Mouse (Mus musculus): ENCODE measurements at regions not wholly inside any gene's neighbourhood (a gene's known extent, or its start where the extent isn't known, plus 50 kb on each side); places are given as distances from the start of the nearest gene placed in this dataset.

GRCm38 (mm10) chr11:90981626-90982025, 293.5 kb upstream of the Tom1l1 start:
- no peak for DNase-seq (ENCODE audit: low spot score)

DNA sequence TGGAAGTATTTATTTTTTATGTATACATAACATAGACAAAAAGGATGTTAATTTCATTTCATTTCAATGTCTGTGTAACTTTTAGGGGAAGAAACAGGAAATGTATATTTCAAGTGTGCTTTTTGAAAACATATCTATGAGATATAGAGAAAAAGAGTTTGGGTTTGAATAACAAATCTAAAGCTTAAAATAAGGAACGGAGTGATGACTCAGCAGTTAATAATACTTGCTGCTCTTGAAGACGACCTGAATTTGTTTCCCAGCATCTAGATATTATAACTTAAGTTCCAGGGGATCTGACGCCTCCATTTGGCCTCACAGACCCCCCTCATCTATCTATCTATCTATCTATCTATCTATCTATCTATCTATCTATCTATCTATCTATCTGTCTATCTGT, 290.1 kb upstream of the Tom1l1 start:
- DNase-seq (ENCODE audit: low spot score): no peak

- no peak for DNase-seq (ENCODE audit: low spot score)
Observed at GRCm38 (mm10) chr11:90941076-90941475, 252.9 kb upstream of the Tom1l1 start.

DNA sequence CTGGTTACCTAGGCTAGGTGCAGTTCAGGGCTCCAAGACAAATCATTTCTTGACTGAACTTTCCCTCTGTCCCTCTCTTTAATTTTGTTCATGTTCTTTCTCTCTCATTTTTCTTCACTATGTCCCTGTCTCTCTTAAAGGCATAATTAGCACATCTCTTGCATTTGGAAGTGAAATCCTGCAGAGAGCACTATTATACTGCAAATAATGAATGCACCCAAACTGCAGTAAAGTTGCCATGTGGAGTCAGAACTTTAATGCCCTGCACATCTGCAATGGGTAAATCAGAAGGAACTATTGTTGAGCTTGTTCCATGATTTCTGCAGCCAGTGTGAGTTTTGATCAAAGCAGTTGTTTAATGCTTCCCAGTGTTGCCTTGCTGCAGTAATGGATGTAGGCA, 237.6 kb upstream of the Tom1l1 start:
- no peak for DNase-seq (ENCODE audit: low spot score)

DNA sequence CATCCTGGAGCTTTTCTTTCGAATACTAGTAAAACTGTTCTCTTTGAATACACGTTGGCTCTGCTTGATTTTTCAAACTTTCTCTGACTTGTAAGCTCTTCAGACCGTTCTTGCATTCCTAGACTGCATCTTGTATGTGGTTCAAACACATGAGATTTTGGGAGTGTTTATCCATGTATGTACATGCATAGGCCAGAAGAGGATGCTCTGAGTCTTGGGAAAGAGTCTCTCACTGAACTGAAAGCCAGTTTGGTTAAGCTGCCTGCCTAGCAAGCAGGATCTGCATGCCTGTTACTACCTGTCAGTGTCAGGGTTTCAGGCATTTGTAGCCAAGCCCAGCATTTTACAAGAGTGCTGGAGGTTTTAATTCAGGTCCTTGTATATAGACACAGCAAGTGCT, 229.6 kb upstream of the Tom1l1 start:
- DNase-seq (ENCODE audit: low spot score): no peak

DNA sequence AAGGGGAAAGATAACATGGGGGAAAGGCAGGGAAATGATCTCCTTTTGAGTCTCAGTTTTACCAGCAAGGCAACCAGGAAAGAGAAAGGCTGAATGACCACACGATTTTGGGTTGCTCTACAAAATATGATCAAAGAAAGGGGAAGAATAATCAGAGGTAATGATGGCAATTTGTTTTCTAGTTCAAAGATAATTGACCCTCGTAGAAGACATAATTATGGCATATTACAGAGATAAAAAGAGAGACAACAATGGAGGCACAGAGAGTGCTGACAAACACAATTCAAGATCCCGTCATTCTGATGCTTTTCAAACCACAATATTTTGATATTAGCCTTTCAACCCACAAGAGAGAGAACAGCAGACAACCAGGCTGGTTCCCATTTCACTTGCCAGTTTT, 206.1 kb upstream of the Tom1l1 start:
- no peak for DNase-seq (ENCODE audit: low spot score)

- DNase-seq (ENCODE audit: low spot score): no peak
Observed at GRCm38 (mm10) chr11:90873122-90873521, 185.0 kb upstream of the Tom1l1 start.

- DNase-seq (ENCODE audit: low spot score): no peak
Observed at GRCm38 (mm10) chr11:90871686-90872085, 183.5 kb upstream of the Tom1l1 start.

GRCm38 (mm10) chr11:90863981-90864760, 176.0 kb upstream of the Tom1l1 start:
- no peak for DNase-seq (ENCODE audit: low spot score)

GRCm38 (mm10) chr11:90855731-90856130, 167.6 kb upstream of the Tom1l1 start:
- DNase-seq (ENCODE audit: low spot score): no peak

DNA sequence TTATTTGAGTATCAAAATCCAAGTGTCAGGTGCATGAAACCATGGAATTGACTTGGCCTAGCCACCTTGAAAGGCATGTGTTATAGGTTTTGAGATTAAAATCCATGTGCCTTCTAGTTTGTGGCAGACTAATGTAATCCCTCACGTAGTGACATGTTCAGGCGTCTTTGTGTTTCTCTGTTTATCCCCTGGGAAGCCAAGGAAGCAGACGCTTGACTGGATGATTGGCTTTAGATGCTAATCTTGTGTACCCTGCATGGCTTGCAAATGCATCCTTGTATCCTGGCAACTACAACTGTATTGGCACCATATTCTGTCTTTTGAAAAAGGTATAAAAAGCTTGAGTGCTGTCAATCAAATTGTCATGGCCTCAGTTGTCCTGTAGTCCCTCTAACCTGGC, 167.2 kb upstream of the Tom1l1 start:
- no peak for DNase-seq (ENCODE audit: low spot score)

GRCm38 (mm10) chr11:90851221-90851620, 163.1 kb upstream of the Tom1l1 start:
- no peak for DNase-seq (ENCODE audit: low spot score)

GRCm38 (mm10) chr11:90844925-90845319, 156.8 kb upstream of the Tom1l1 start:
- no peak for DNase-seq (ENCODE audit: low spot score)

DNA sequence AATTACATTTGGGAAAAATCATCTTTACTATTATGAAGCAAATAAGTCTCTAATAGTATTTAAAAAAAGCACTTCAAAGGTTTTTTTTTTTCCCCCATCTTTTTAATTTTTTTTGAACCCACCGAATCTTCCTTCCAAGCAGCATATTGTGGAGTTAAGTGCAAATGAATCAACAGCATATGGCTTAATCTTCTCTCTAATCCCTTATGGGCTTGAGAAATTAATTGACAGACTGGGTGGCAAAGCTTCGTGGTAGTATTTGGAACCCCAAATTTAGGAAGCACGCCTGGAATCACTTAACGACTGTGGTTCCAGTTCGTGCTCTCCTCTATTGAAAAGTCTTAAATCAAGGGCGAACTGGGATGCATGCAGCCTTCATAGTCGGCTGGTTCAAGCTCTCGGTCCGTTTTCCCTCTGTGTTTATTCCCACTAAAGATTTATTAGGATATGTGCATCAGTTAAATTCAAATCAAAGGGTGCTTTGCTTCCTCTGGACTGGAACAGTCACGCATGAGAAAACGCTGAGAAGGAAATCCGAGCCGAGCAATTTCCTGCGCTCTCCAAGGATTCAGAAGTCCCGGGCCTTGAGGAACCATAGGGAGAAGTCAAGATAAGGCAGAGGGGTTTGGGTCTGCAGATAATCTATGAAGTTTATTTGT, 156.2 kb upstream of the Tom1l1 start:
- no peak for DNase-seq (ENCODE audit: low spot score)

DNA sequence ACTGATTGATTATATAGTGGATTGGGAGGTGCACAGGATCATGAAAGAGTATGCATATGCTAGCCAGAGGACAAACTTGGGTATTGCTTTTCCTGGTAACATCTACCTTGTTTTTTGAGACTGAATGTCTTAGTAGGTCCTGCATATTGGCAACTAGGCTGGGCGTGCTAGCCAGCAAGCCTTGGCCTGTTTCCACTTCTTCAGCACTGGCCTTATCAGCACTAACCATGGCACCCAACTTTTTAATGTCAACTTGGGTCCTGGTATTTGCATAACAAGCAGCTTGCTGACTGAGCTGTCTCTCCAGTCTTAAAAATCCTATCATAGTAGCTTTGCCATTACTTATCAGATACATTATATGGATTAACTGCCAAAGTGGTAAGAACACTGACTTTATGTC, 150.0 kb upstream of the Tom1l1 start:
- DNase-seq (ENCODE audit: low spot score): no peak

- no peak for DNase-seq (ENCODE audit: low spot score)
Observed at GRCm38 (mm10) chr11:90824761-90825160, 136.6 kb upstream of the Tom1l1 start.

GRCm38 (mm10) chr11:90816727-90817126, 128.6 kb upstream of the Tom1l1 start:
- DNase-seq (ENCODE audit: low spot score): no peak

DNA sequence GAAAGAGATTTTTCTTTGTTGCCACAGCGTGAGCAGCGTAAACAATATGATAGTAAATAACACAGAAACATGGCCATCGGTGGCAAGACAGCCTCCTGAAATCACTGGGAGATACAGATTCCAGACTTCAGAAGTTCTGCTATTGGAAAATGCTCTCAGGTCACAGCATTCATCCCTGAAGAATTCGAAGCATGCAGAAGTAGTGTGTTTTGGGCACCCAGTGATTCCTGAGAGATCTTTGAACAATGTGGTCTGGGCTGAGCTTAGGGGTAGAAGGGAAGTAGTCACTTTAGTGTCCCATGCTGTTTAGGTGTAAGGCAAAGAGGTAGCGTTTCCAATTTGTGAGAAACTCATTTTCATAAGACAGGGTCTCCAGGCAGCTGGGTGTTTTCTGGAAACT, 126.3 kb upstream of the Tom1l1 start:
- DNase-seq (ENCODE audit: low spot score): no peak

- DNase-seq (ENCODE audit: low spot score): no peak
Observed at GRCm38 (mm10) chr11:90812971-90813370, 124.8 kb upstream of the Tom1l1 start.

- no peak for DNase-seq (ENCODE audit: low spot score)
Observed at GRCm38 (mm10) chr11:90812530-90812929, 124.4 kb upstream of the Tom1l1 start.

GRCm38 (mm10) chr11:90808443-90808842, 120.3 kb upstream of the Tom1l1 start:
- no peak for DNase-seq (ENCODE audit: low spot score)

DNA sequence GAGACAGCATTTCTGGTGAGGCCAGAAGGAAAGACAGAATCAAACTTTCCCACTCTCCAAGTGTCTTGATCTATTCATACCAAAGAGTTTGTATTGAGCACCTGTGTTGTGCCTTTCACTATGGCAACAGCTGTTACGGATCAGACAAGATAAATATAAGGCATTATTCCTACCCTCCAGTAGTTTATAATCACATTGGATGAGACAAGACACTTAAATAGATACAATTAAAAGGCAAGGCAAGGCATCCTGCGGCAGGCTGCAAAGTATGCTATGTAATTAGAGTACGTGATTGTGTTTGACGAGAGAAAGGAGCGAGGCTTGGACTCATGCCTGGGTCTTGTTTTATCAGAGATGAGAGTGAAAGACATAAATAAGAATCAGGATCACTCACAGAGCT, 119.2 kb upstream of the Tom1l1 start:
- no peak for DNase-seq (ENCODE audit: low spot score)

DNA sequence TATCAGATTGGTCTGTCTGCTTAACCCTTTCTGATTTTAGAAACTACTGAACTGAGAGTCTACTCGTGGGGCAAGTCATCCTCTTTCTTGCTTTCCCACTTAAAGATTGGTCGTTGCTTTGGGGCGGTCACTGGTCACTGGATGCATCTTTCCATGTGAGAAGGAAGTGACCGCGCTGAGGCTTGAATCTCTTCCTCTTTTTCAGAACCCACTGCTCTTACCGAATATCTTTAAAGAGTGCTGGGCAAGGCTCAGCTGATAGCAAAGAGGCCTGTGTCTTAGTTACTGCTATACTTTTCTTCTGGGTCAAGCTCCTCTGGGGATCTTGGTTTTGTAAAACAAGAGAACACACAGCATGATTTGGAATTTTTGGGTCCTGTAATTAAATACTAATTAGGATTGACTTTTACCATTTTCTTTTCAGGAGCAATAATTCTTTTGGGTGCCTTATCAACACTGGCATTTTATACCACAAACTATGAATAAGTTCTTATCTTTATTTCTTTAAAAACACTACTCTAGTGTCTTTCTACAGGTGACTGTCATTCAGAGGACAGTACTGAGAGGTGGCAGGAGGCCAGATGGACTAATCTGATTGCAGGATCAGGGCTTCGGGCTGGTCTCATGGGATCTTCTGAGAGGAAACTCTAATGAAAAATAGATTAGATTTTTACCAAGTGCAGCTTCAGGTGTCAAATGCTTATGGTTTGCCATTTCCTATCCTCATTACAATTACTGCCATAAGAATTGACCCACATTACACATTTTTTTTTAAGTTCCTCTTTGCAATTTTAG, 114.6 kb upstream of the Tom1l1 start:
- DNase-seq (ENCODE audit: low spot score): no peak

Measured in c-Kit-positive CD71-positive TER-119-positive erythroid progenitor cells, embryonic 14.5 days (primary cell).